Mouse (Mus musculus) forebrain, embryonic 12.5 days (tissue): ENCODE measurements at regions not wholly inside any gene's neighbourhood (a gene's known extent, or its start where the extent isn't known, plus 50 kb on each side); places are given as distances from the start of the nearest gene placed in this dataset.

ENCODE experiments used
- ATAC-seq: fragments of 200-750 bp; cut with Nextera tagmentation; 2 replicates; pipeline ENCODE4 v1.8.0; 2017; ENCODE audit warnings: moderate TSS enrichment; ENCODE audit not compliant: low FRiP score
- H3K27ac ChIP-seq: fragments of 300-500 bp; sonication (generic); 2 replicates; pipeline ENCODE4 v1.5.1; 2016; ENCODE audit warnings: mild to moderate bottlenecking
- H3K27me3 ChIP-seq: fragments of 300-500 bp; sonication (generic); 2 replicates; pipeline ENCODE4 v1.6.1; 2016; ENCODE audit warnings: mild to moderate bottlenecking
- H3K36me3 ChIP-seq: fragments of 300-500 bp; sonication (generic); replicated peaks from 2 replicates; pipeline ENCODE4 v1.6.1; 2016; ENCODE audit warnings: mild to moderate bottlenecking
- H3K4me1 ChIP-seq: fragments of 300-500 bp; sonication (generic); 2 replicates; pipeline ENCODE4 v1.6.1; 2016
- H3K4me2 ChIP-seq: fragments of 300-500 bp; sonication (generic); 2 replicates; pipeline ENCODE4 v1.6.1; 2016; ENCODE audit warnings: mild to moderate bottlenecking, moderate library complexity
- H3K4me3 ChIP-seq: fragments of 300-500 bp; sonication (generic); replicated peaks from 2 replicates; pipeline ENCODE4 v1.5.1; 2016; ENCODE audit warnings: mild to moderate bottlenecking
- H3K9ac ChIP-seq: fragments of 300-500 bp; sonication (generic); 2 replicates; pipeline ENCODE4 v1.6.1; 2016; ENCODE audit warnings: mild to moderate bottlenecking
- H3K9me3 ChIP-seq: fragments of 300-500 bp; sonication (generic); 2 replicates; pipeline ENCODE4 v1.6.1; 2016
- WGBS: fragments of 180-500 bp; shearing (Covaris S2); methylation state at CpG from one replicate; pipeline ENCODE4 v1.1.7; 2016; 5-methylcytosine and 5-hydroxymethylcytosine counted together

DNA sequence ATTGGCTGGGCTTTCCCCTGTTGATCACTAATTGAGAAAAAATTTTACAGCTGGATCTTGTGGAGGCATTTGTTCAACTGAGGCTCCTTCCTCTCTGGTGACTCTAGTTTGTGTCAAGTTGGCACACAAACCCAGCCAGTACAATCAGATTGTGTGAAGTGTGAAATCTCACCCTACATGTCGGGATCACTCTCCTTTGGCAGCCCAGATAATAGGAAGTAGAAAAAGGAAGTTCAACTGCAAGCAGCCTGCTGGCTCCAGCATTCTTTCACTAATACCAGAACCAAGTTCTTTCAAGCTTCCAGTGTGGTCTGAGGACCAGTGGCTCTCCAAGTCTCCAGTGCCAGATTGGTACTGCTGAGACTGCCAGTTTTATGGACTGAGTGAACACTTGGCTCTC lies 2195.2 kb upstream of the Gm7489 start:
- Histone ChIP-seq H3K9ac (no peak overlapping the region), H3K4me2 (no peak overlapping the region), H3K36me3 (no peaks in the 10 kb centered on the region), H3K9me3 (no peaks in the 10 kb centered on the region), H3K27me3 (no peaks in the 10 kb centered on the region), H3K4me1 (no peaks in the 10 kb centered on the region), H3K4me3 (no peak overlapping the region), H3K27ac (no peak overlapping the region)
- ATAC-seq = no peak
- WGBS = 72% methylated on average over 1 of the region's 1 CpGs

DNA sequence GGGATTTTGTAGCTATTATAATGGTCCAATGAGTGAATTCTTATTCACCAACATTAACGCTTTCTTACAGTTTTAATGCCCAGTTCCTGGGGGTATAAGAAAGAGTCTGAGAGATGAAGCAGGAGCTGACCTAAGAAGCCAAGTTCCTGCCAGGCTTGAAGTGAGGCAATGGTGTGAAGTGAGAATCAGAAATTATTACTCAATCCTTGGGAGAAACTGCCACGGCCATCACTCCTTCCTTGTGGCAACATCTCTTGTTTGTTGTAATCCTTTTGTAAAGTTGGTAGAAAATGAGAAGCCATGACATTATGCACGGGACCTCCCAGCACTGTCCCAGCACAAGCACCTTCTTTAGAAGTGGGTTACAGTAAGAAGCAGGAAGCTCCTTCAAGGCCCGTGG lies 2192.0 kb upstream of the Gm7489 start:
- WGBS = 90% methylated on average over 4 of the region's 4 CpGs
- no peak overlapping the region for H3K4me3 ChIP-seq
- H3K27me3 ChIP-seq = no peaks in the 10 kb centered on the region
- no peak for ATAC-seq
- no peak overlapping the region for H3K27ac ChIP-seq
- no peak overlapping the region for H3K4me2 ChIP-seq
- H3K9me3 ChIP-seq = no peaks in the 10 kb centered on the region
- H3K36me3 ChIP-seq = no peaks in the 10 kb centered on the region
- H3K9ac ChIP-seq = no peak overlapping the region
- no peaks in the 10 kb centered on the region for H3K4me1 ChIP-seq

GRCm38 (mm10) chr15:51696344-51697016 lies 2188.2 kb upstream of the Gm7489 start:
- H3K27ac ChIP-seq = no peak overlapping the region
- H3K9me3 ChIP-seq = no peaks in the 10 kb centered on the region
- H3K4me3 ChIP-seq = no peak overlapping the region
- ATAC-seq = peak; percentile 49; the same call in 1 of the 2 replicates
- no peak overlapping the region for H3K9ac ChIP-seq
- H3K27me3 ChIP-seq = no peaks in the 10 kb centered on the region
- H3K4me1 ChIP-seq = no peaks in the 10 kb centered on the region
- WGBS = 68% methylated on average over 11 of the region's 11 CpGs
- H3K4me2 ChIP-seq = no peak overlapping the region
- H3K36me3 ChIP-seq = no peaks in the 10 kb centered on the region

GRCm38 (mm10) chr15:51704198-51704597 lies 2180.5 kb upstream of the Gm7489 start:
- H3K27ac ChIP-seq = no peak overlapping the region
- H3K9me3 ChIP-seq = no peaks in the 10 kb centered on the region
- 95% methylated on average over 1 of the region's 1 CpGs for WGBS
- no peak overlapping the region for H3K9ac ChIP-seq
- no peaks in the 10 kb centered on the region for H3K36me3 ChIP-seq
- H3K4me2 ChIP-seq = no peak overlapping the region
- no peaks in the 10 kb centered on the region for H3K27me3 ChIP-seq
- H3K4me1 ChIP-seq = no peaks in the 10 kb centered on the region
- ATAC-seq = no peak
- H3K4me3 ChIP-seq = no peak overlapping the region

GRCm38 (mm10) chr15:51709871-51710655 lies 2174.6 kb upstream of the Gm7489 start:
- 33% methylated on average over 13 of the region's 13 CpGs for WGBS

DNA sequence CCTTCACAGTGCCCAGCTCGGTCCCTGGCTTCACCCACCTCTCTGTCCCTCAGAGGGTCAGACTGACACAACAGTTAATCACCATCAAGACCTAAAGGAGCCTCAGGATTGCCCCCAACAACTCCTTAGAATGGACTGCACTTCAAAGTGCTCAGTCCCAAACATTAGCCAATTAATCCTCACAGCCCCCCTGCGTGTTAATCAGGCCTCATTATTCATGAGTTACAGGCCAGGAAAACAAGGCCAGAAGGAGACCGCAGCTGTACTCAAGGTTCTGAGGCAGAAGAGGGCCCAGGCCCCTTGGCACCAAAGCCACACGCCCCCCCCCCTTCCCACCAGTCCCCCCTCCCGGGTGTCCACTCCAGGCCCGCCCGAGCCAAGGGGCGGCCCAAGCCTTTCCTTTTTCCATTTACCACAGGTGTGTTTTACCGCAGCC lies 2163.8 kb upstream of the Gm7489 start:
- H3K4me1 ChIP-seq = peaks cover 9% of the 10 kb centered on the region
- H3K9me3 ChIP-seq = no peaks in the 10 kb centered on the region
- peak; percentile 65; the same call in 1 of the 2 replicates for ATAC-seq
- H3K36me3 ChIP-seq = no peaks in the 10 kb centered on the region
- no peak overlapping the region for H3K9ac ChIP-seq
- WGBS = 7% methylated on average over 9 of the region's 9 CpGs
- 0 out of 2 replicates have a peak, but pooled peaks cover 3% of the 10 kb centered on the region for H3K27me3 ChIP-seq
- H3K4me2 ChIP-seq = peak overlapping the region; percentile 22
- H3K27ac ChIP-seq = no peak overlapping the region
- H3K4me3 ChIP-seq = no peak overlapping the region

More at GRCm38 (mm10) chr15:51709871-51710655, 2174.6 kb upstream of the Gm7489 start:
- H3K36me3 ChIP-seq = no peaks in the 10 kb centered on the region
- H3K4me3 ChIP-seq = no peak overlapping the region
- H3K4me2 ChIP-seq = no peak overlapping the region
- H3K27ac ChIP-seq = 0 out of 2 replicates have a peak overlapping the region, but pooled peaks have one; percentile 36
- H3K9ac ChIP-seq = no peak overlapping the region
- H3K9me3 ChIP-seq = no peaks in the 10 kb centered on the region
- H3K4me1 ChIP-seq = peaks cover 10% of the 10 kb centered on the region
- ATAC-seq = peak; percentile 67; the same call in 1 of the 2 replicates
- no peaks in the 10 kb centered on the region for H3K27me3 ChIP-seq

- Histone ChIP-seq H3K9me3 (no peaks in the 10 kb centered on the region), H3K27ac (no peak overlapping the region), H3K4me2 (peak overlapping the region; percentile 22; the same call in 1 of the 2 replicates), H3K27me3 (0 out of 2 replicates have a peak, but pooled peaks cover 3% of the 10 kb centered on the region), H3K4me3 (no peak overlapping the region), H3K36me3 (no peaks in the 10 kb centered on the region), H3K4me1 (peaks cover 9% of the 10 kb centered on the region), H3K9ac (no peak overlapping the region)
- no peak for ATAC-seq
- WGBS = 63% methylated on average over 5 of the region's 5 CpGs
Measured at GRCm38 (mm10) chr15:51721363-51721762, 2163.3 kb upstream of the Gm7489 start.

DNA sequence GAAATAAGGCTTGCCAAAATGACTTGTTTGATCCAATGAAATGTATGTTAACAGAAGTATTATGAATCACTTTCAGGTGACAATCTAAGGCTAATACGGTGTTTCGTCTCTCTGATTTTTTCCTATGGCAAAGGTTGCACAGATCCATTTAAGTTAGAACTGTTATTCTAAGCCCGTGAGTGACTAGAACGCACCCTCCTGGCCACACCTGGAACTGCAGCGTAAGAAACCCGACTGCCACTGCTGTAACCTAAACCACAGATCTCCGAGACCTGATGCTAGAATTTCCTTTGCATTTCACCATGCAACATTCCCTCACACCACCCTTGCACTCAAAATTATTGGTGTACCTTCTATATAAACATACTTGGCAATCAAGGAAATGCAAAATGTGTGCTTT lies 2160.6 kb upstream of the Gm7489 start:
- 71% methylated on average over 7 of the region's 7 CpGs for WGBS
- 0 out of 2 replicates have a peak, but pooled peaks cover 3% of the 10 kb centered on the region for H3K27me3 ChIP-seq
- H3K4me3 ChIP-seq = no peak overlapping the region
- H3K4me1 ChIP-seq = peaks cover 9% of the 10 kb centered on the region
- no peak overlapping the region for H3K27ac ChIP-seq
- H3K36me3 ChIP-seq = no peaks in the 10 kb centered on the region
- no peak for ATAC-seq
- no peaks in the 10 kb centered on the region for H3K9me3 ChIP-seq
- no peak overlapping the region for H3K4me2 ChIP-seq
- H3K9ac ChIP-seq = no peak overlapping the region

GRCm38 (mm10) chr15:51725457-51725856 lies 2159.2 kb upstream of the Gm7489 start:
- Histone ChIP-seq H3K27ac (no peak overlapping the region), H3K9ac (no peak overlapping the region), H3K4me1 (peaks cover 9% of the 10 kb centered on the region), H3K36me3 (no peaks in the 10 kb centered on the region), H3K4me2 (no peak overlapping the region), H3K4me3 (no peak overlapping the region), H3K9me3 (no peaks in the 10 kb centered on the region), H3K27me3 (0 out of 2 replicates have a peak, but pooled peaks cover 3% of the 10 kb centered on the region)
- ATAC-seq = no peak
- 95% methylated on average over 3 of the region's 3 CpGs for WGBS

- Histone ChIP-seq H3K27ac (no peak overlapping the region), H3K9ac (no peak overlapping the region), H3K4me1 (no peaks in the 10 kb centered on the region), H3K4me3 (no peak overlapping the region), H3K27me3 (no peaks in the 10 kb centered on the region), H3K4me2 (no peak overlapping the region), H3K36me3 (no peaks in the 10 kb centered on the region), H3K9me3 (no peaks in the 10 kb centered on the region)
- no peak for ATAC-seq
- WGBS = 81% methylated on average over 10 of the region's 10 CpGs
Measured at GRCm38 (mm10) chr15:51730106-51730505, 2154.6 kb upstream of the Gm7489 start.

DNA sequence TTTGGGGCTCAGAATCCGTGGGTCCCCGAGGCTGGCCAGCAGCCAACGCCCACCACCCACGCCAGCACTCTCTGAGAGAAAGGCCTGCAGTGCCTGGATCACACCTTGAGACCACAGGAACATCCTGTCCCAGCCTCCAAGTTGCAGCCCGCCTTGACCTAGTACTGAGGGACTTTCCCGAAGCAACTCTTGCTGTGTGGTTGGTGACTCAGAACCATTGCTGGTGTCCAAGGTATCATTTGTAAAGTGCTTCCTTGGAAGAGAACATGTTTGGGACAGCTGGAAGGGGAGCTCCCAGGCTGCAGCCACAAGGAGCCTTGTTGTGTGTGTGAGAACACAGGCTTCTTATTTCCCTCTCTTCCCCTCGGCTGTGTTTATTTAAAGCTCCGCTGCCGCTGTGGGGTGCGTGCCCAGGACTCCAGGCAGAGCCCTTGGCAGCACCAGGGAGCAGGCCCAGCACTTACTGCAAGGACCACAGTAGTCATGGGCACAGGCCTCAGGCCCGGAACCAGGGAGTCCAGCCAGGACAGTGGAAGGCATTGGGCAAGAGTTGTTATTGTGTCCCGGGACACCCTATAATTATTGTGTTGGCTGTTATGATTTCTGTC lies 2153.8 kb upstream of the Gm7489 start:
- H3K27me3 ChIP-seq = no peaks in the 10 kb centered on the region
- ATAC-seq = no peak
- H3K4me2 ChIP-seq = no peak overlapping the region
- no peak overlapping the region for H3K4me3 ChIP-seq
- H3K9ac ChIP-seq = no peak overlapping the region
- WGBS = 83% methylated on average over 12 of the region's 12 CpGs
- no peaks in the 10 kb centered on the region for H3K4me1 ChIP-seq
- H3K27ac ChIP-seq = no peak overlapping the region
- no peaks in the 10 kb centered on the region for H3K36me3 ChIP-seq
- no peaks in the 10 kb centered on the region for H3K9me3 ChIP-seq

DNA sequence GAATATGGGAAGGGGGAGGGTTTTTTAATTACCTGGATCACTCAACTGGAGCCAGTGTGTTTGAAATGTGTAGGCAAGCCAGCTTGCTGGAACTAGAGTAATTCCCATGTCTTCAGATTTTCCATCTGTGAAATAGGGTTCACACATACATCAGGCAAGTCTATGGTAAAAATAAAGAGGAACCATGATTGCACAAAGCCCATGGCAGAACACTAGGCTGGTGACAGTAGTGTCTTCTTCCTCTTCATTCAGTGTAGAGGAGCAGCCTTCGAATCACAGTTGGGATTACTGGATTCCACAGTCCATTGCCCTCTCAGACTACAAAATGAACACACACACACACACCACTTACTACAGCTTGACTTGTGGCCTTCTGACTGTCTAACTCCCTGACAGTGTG lies 2150.5 kb upstream of the Gm7489 start:
- Histone ChIP-seq H3K9ac (no peak overlapping the region), H3K4me2 (no peak overlapping the region), H3K9me3 (no peaks in the 10 kb centered on the region), H3K4me1 (no peaks in the 10 kb centered on the region), H3K4me3 (no peak overlapping the region), H3K27me3 (no peaks in the 10 kb centered on the region), H3K36me3 (no peaks in the 10 kb centered on the region), H3K27ac (no peak overlapping the region)
- ATAC-seq = no peak
- 94% methylated on average over 1 of the region's 1 CpGs for WGBS
